Mouse (Mus musculus): ENCODE results near the gene E030025P04Rik.

DNA sequence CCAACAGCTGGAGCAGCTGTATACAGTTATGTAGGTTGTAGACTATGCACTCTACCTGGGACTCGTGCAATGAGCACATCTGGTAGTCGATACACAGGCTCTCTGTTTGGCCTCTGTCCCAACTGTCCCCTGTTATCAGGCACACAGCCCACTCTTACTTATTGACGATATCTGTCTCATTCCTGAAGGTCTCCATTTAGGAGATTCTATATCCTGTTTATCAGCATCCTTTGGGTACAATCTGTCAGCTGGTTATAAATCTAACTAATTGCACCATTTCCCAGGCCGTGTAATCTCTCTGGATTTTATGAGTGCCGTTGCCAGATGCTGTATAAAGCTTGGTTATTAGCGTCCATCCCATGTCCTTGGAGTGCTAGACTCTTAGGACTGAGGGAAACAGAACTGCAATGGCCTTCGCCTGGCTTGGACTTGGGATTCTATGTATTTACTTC lies 747 bp upstream of the E030025P04Rik start:
- TF ChIP-seq CTCF (IDR thresholded peaks at IDR 0.05; ENCODE audit: insufficient read depth, low read depth, low read length), result no peak
- TF ChIP-seq POLR2A (IDR thresholded peaks at IDR 0.05; ENCODE audit: insufficient read depth, low read depth, low read length), result no peak

All from olfactory bulb, adult 2 months (tissue).